Mouse (Mus musculus) cortical plate, adult 2 months (tissue): ENCODE data around the gene Lgr6.

Source experiments
- CTCF ChIP-seq: fragments of 200-500 bp; IDR thresholded peaks from 2 replicates; pipeline ENCODE4 v1.5.1; 2011; ENCODE audit warnings: mild to moderate bottlenecking, control low read depth, low read length; ENCODE audit not compliant: insufficient read depth; ENCODE audit errors: extremely low read depth
- POLR2A ChIP-seq: fragments of 200-500 bp; IDR thresholded peaks from 2 replicates; pipeline ENCODE4 v1.6.1; 2011; ENCODE audit warnings: mild to moderate bottlenecking, low read length, control low read depth; ENCODE audit not compliant: insufficient read depth; ENCODE audit errors: extremely low read depth

- TF ChIP-seq CTCF = no peak
- TF ChIP-seq POLR2A = no peak
Observed at GRCm38 (mm10) chr1:135154011-135154410, 48.9 kb upstream of the Lgr6 start.
